Mouse (Mus musculus): Measurements from ENCODE around the gene 1110032A03Rik. TPM values are rescaled to one million over a fixed set of nuclear protein-coding genes. Genes with fewer than 3 reads are reported as not detected.

The 1110032A03Rik gene
- polyA plus RNA-seq, 1 experiment: 1.3 TPM

GRCm38 (mm10) chr9:50724661-50725330 is 50.5 kb downstream of the 1110032A03Rik start:
- peaks cover 28% of the 10 kb centered on the region for H3K4me1 ChIP-seq
- no peaks in the 10 kb centered on the region for H3K9me3 ChIP-seq
- H3K36me3 ChIP-seq (replicated peaks; ENCODE audit: low read length): no peaks in the 10 kb centered on the region
- no peak overlapping the region for H3K4me3 ChIP-seq (replicated peaks)
- peaks cover 69% of the 10 kb centered on the region for H3K27me3 ChIP-seq (replicated peaks)
- TF ChIP-seq GATA1 (IDR thresholded peaks at IDR 0.05; ENCODE audit: borderline replicate concordance, low read length): no peak
- TF ChIP-seq FLI1 (IDR thresholded peaks at IDR 0.05; ENCODE audit: low read length): no peak

GRCm38 (mm10) chr9:50724147-50724546 is 51.2 kb downstream of the 1110032A03Rik start:
- H3K36me3 ChIP-seq (replicated peaks; ENCODE audit: low read length): no peaks in the 10 kb centered on the region

GRCm38 (mm10) chr9:50723406-50723805 is 51.9 kb downstream of the 1110032A03Rik start:
- peaks cover 67% of the 10 kb centered on the region for H3K27me3 ChIP-seq (replicated peaks)
- peaks cover 18% of the 10 kb centered on the region for H3K4me1 ChIP-seq
- H3K9me3 ChIP-seq: no peaks in the 10 kb centered on the region
- TF ChIP-seq GATA1 (IDR thresholded peaks at IDR 0.05; ENCODE audit: borderline replicate concordance, low read length) (no peak), FLI1 (IDR thresholded peaks at IDR 0.05; ENCODE audit: low read length) (no peak)
- no peaks in the 10 kb centered on the region for H3K36me3 ChIP-seq (replicated peaks; ENCODE audit: low read length)
- no peak overlapping the region for H3K4me3 ChIP-seq (replicated peaks)

More at GRCm38 (mm10) chr9:50724147-50724546, 51.2 kb downstream of the 1110032A03Rik start:
- TF ChIP-seq FLI1 (IDR thresholded peaks at IDR 0.05; ENCODE audit: low read length): no peak
- TF ChIP-seq GATA1 (IDR thresholded peaks at IDR 0.05; ENCODE audit: borderline replicate concordance, low read length): no peak
- no peaks in the 10 kb centered on the region for H3K9me3 ChIP-seq
- no peak overlapping the region for H3K4me3 ChIP-seq (replicated peaks)
- H3K27me3 ChIP-seq (replicated peaks): peaks cover 70% of the 10 kb centered on the region
- H3K4me1 ChIP-seq: peaks cover 21% of the 10 kb centered on the region

- Histone ChIP-seq H3K9me3 (no peaks in the 10 kb centered on the region), H3K4me3 (replicated peaks) (no peak overlapping the region), H3K4me1 (peaks cover 10% of the 10 kb centered on the region), H3K36me3 (replicated peaks; ENCODE audit: low read length) (no peaks in the 10 kb centered on the region), H3K27me3 (replicated peaks) (peaks cover 67% of the 10 kb centered on the region)
- TF ChIP-seq FLI1 (IDR thresholded peaks at IDR 0.05; ENCODE audit: low read length) (no peak), GATA1 (IDR thresholded peaks at IDR 0.05; ENCODE audit: borderline replicate concordance, low read length) (no peak)
These were observed 52.8 kb downstream of the 1110032A03Rik start for GRCm38 (mm10) chr9:50722451-50722911.

- H3K27me3 ChIP-seq (replicated peaks): peaks cover 67% of the 10 kb centered on the region
- no peaks in the 10 kb centered on the region for H3K9me3 ChIP-seq
These were observed 54.3 kb downstream of the 1110032A03Rik start for GRCm38 (mm10) chr9:50721061-50721460.

GRCm38 (mm10) chr9:50718878-50719277 is 56.4 kb downstream of the 1110032A03Rik start:
- Histone ChIP-seq H3K27me3 (replicated peaks) (peaks cover 63% of the 10 kb centered on the region), H3K4me3 (replicated peaks) (no peak overlapping the region), H3K4me1 (peaks cover 11% of the 10 kb centered on the region; the same call in 1 of the 2 replicates), H3K36me3 (replicated peaks; ENCODE audit: low read length) (no peaks in the 10 kb centered on the region), H3K9me3 (no peaks in the 10 kb centered on the region)
- TF ChIP-seq FLI1 (IDR thresholded peaks at IDR 0.05; ENCODE audit: low read length) (no peak), GATA1 (IDR thresholded peaks at IDR 0.05; ENCODE audit: borderline replicate concordance, low read length) (no peak)

More at GRCm38 (mm10) chr9:50721061-50721460, 54.3 kb downstream of the 1110032A03Rik start:
- H3K36me3 ChIP-seq (replicated peaks; ENCODE audit: low read length): no peaks in the 10 kb centered on the region
- TF ChIP-seq FLI1 (IDR thresholded peaks at IDR 0.05; ENCODE audit: low read length): no peak
- no peak for TF ChIP-seq GATA1 (IDR thresholded peaks at IDR 0.05; ENCODE audit: borderline replicate concordance, low read length)
- peaks cover 11% of the 10 kb centered on the region; the same call in 1 of the 2 replicates for H3K4me1 ChIP-seq
- H3K4me3 ChIP-seq (replicated peaks): no peak overlapping the region

- TF ChIP-seq GATA1 (IDR thresholded peaks at IDR 0.05; ENCODE audit: borderline replicate concordance, low read length) (no peak), FLI1 (IDR thresholded peaks at IDR 0.05; ENCODE audit: low read length) (no peak)
- H3K27me3 ChIP-seq (replicated peaks): peaks cover 51% of the 10 kb centered on the region
- peaks cover 5% of the 10 kb centered on the region; the same call in 1 of the 2 replicates for H3K4me1 ChIP-seq
- no peaks in the 10 kb centered on the region for H3K9me3 ChIP-seq
- no peak overlapping the region for H3K4me3 ChIP-seq (replicated peaks)
- no peaks in the 10 kb centered on the region for H3K36me3 ChIP-seq (replicated peaks; ENCODE audit: low read length)
These were observed 61.1 kb downstream of the 1110032A03Rik start for GRCm38 (mm10) chr9:50714188-50714587.

Other genes with a start within 250 kb of the 1110032A03Rik start
- gene Pts, start 246.8 kb downstream of the 1110032A03Rik start, polyA plus RNA-seq (2012; ENCODE audit: insufficient read depth, low replicate concordance): 15.7 TPM in 1 of 2 replicates, not detected in the other
- gene Il18, start 220.7 kb downstream of the 1110032A03Rik start, polyA plus RNA-seq (2012; ENCODE audit: insufficient read depth, low replicate concordance): 2.0 TPM in 1 of 2 replicates, not detected in the other
- gene Bco2, start 220.3 kb downstream of the 1110032A03Rik start, polyA plus RNA-seq (2012; ENCODE audit: insufficient read depth, low replicate concordance): 0.09 TPM in 1 of 2 replicates, not detected in the other
- gene Tex12, start 214.2 kb downstream of the 1110032A03Rik start, polyA plus RNA-seq (2012; ENCODE audit: insufficient read depth, low replicate concordance): not detected in 2 replicates
- gene Sdhd, start 171.7 kb downstream of the 1110032A03Rik start, polyA plus RNA-seq (2012; ENCODE audit: insufficient read depth, low replicate concordance): 6.3 and 16.9 TPM in 2 replicates
- gene Timm8b, start 171.6 kb downstream of the 1110032A03Rik start, polyA plus RNA-seq (2012; ENCODE audit: insufficient read depth, low replicate concordance): 8.5 and 23.8 TPM in 2 replicates
- 0.19 TPM in 1 of 2 replicates, not detected in the other for gene Pih1d2, start 158.2 kb downstream of the 1110032A03Rik start, polyA plus RNA-seq (2012; ENCODE audit: insufficient read depth, low replicate concordance)
- gene Nkapd1, start 158.1 kb downstream of the 1110032A03Rik start, polyA plus RNA-seq (2012; ENCODE audit: insufficient read depth, low replicate concordance): 2.9 and 3.9 TPM in 2 replicates
- 10.9 and 18.4 TPM in 2 replicates for gene Dlat, start 115.7 kb downstream of the 1110032A03Rik start, polyA plus RNA-seq (2012; ENCODE audit: insufficient read depth, low replicate concordance)
- not detected in 2 replicates for gene Dixdc1, start 36.0 kb downstream of the 1110032A03Rik start, polyA plus RNA-seq (2012; ENCODE audit: insufficient read depth, low replicate concordance)
- 1.5 TPM in 1 of 2 replicates, not detected in the other for gene 2310030G06Rik, start 29.0 kb downstream of the 1110032A03Rik start, polyA plus RNA-seq (2012; ENCODE audit: insufficient read depth, low replicate concordance)
- not detected in 2 replicates for gene Cryab, start 24.2 kb downstream of the 1110032A03Rik start, polyA plus RNA-seq (2012; ENCODE audit: insufficient read depth, low replicate concordance)
- not detected in 2 replicates for gene Hspb2, start 23.2 kb downstream of the 1110032A03Rik start, polyA plus RNA-seq (2012; ENCODE audit: insufficient read depth, low replicate concordance)
- gene Fdxacb1, start 7.3 kb downstream of the 1110032A03Rik start, polyA plus RNA-seq (2012; ENCODE audit: insufficient read depth, low replicate concordance): 0.38 TPM in 1 of 2 replicates, not detected in the other
- 2.0 and 9.5 TPM in 2 replicates for gene Alg9, start 501 bp downstream of the 1110032A03Rik start, polyA plus RNA-seq (2012; ENCODE audit: insufficient read depth, low replicate concordance)
- gene Ppp2r1b, start 69.8 kb upstream of the 1110032A03Rik start, polyA plus RNA-seq (2012; ENCODE audit: insufficient read depth, low replicate concordance): 1.4 and 1.9 TPM in 2 replicates
- gene Sik2, start 233.6 kb upstream of the 1110032A03Rik start, polyA plus RNA-seq (2012; ENCODE audit: insufficient read depth, low replicate concordance): 0.77 and 3.3 TPM in 2 replicates

Measured in megakaryocyte, embryonic 14.5 days (primary cell).